Mouse (Mus musculus): ENCODE results near the gene Csnk2b. TPM values are rescaled to one million over a fixed set of nuclear protein-coding genes. Genes with fewer than 3 reads are reported as not detected.

Csnk2b gene
- 313 and 353 TPM in 2 replicates for polyA plus RNA-seq (2014; fragmentation: Nextera tagmentation; extraction: Ambion mirVana)

GRCm38 (mm10) chr17:35121871-35122303, at the start of gene Csnk2b:
Gene Csnk2b, minus strand, starts transcription at chr17:35122053.
- Histone ChIP-seq H3K27ac (ENCODE audit: low read depth, low read length) (peak within 1 kb of the TSS; percentile 90), H3K4me3 (ENCODE audit: low read depth, low read length) (peak within 1 kb of the TSS; percentile 89), H3K27me3 (replicated peaks; ENCODE audit: control insufficient read depth, insufficient read depth, low read length) (no peaks in the 10 kb centered on the region), H3K36me3 (ENCODE audit: control insufficient read depth, insufficient read depth, low read length) (peaks cover 44% of the 10 kb centered on the region), H3K9me3 (replicated peaks; ENCODE audit: control insufficient read depth, low read length) (no peaks in the 10 kb centered on the region), H3K4me2 (ENCODE audit: low read length) (peak within 1 kb of the TSS; percentile 97), H3K4me1 (ENCODE audit: control insufficient read depth, insufficient read depth, low read length) (peaks cover 13% of the 10 kb centered on the region), H3K9ac (ENCODE audit: low read length) (peak within 1 kb of the TSS; percentile 93)
- DNase-seq (ENCODE audit: low spot score), result peak; percentile 91
- no peak; the same call in none of the 2 replicates for ATAC-seq
- under 1% methylated on average over 19 of the region's 19 CpGs for WGBS

GRCm38 (mm10) chr17:35168541-35169207, 46.8 kb upstream of the Csnk2b start:
- Histone ChIP-seq H3K9me3 (replicated peaks; ENCODE audit: control insufficient read depth, low read length) (no peaks in the 10 kb centered on the region), H3K4me2 (ENCODE audit: low read length) (no peak overlapping the region), H3K9ac (ENCODE audit: low read length) (no peak overlapping the region), H3K4me1 (ENCODE audit: control insufficient read depth, insufficient read depth, low read length) (peaks cover 6% of the 10 kb centered on the region; the same call in 1 of the 2 replicates), H3K27ac (ENCODE audit: low read depth, low read length) (peak overlapping the region; percentile 50; the same call in 1 of the 2 replicates), H3K36me3 (ENCODE audit: control insufficient read depth, insufficient read depth, low read length) (no peaks in the 10 kb centered on the region), H3K27me3 (replicated peaks; ENCODE audit: control insufficient read depth, insufficient read depth, low read length) (no peaks in the 10 kb centered on the region), H3K4me3 (ENCODE audit: low read depth, low read length) (no peak overlapping the region)
- DNase-seq (ENCODE audit: low spot score), result peak; percentile 87
- 18% methylated on average over 4 of the region's 4 CpGs for WGBS
- no peak for ATAC-seq

GRCm38 (mm10) chr17:35167794-35168193, 45.9 kb upstream of the Csnk2b start:
- Histone ChIP-seq H3K9ac (ENCODE audit: low read length) (no peak overlapping the region), H3K36me3 (ENCODE audit: control insufficient read depth, insufficient read depth, low read length) (no peaks in the 10 kb centered on the region), H3K27me3 (replicated peaks; ENCODE audit: control insufficient read depth, insufficient read depth, low read length) (no peaks in the 10 kb centered on the region), H3K4me1 (ENCODE audit: control insufficient read depth, insufficient read depth, low read length) (peaks cover 9% of the 10 kb centered on the region), H3K9me3 (replicated peaks; ENCODE audit: control insufficient read depth, low read length) (no peaks in the 10 kb centered on the region), H3K4me2 (ENCODE audit: low read length) (no peak overlapping the region), H3K4me3 (ENCODE audit: low read depth, low read length) (no peak overlapping the region), H3K27ac (ENCODE audit: low read depth, low read length) (no peak overlapping the region)
- 87% methylated on average over 7 of the region's 7 CpGs for WGBS
- ATAC-seq, result no peak
- no peak for DNase-seq (ENCODE audit: low spot score)

- DNase-seq (ENCODE audit: low spot score) (peak; percentile 82), ATAC-seq (no peak)
- peak overlapping the region; percentile 100 for H3K4me3 ChIP-seq (ENCODE audit: low read depth, low read length)
- peaks cover 18% of the 10 kb centered on the region for H3K4me1 ChIP-seq (ENCODE audit: control insufficient read depth, insufficient read depth, low read length)
- peak overlapping the region; percentile 63 for H3K4me2 ChIP-seq (ENCODE audit: low read length)
- H3K36me3 ChIP-seq (ENCODE audit: control insufficient read depth, insufficient read depth, low read length), result peaks cover 11% of the 10 kb centered on the region
- H3K27ac ChIP-seq (ENCODE audit: low read depth, low read length), result peak overlapping the region; percentile 97
- WGBS, result 70% methylated on average over 8 of the region's 8 CpGs
- peak overlapping the region; percentile 64 for H3K9ac ChIP-seq (ENCODE audit: low read length)
- no peaks in the 10 kb centered on the region for H3K9me3 ChIP-seq (replicated peaks; ENCODE audit: control insufficient read depth, low read length)
- H3K27me3 ChIP-seq (replicated peaks; ENCODE audit: control insufficient read depth, insufficient read depth, low read length), result no peaks in the 10 kb centered on the region
Measured at GRCm38 (mm10) chr17:35166352-35167035, 44.6 kb upstream of the Csnk2b start.

GRCm38 (mm10) chr17:35165451-35166155, 43.8 kb upstream of the Csnk2b start:
- Histone ChIP-seq H3K27ac (ENCODE audit: low read depth, low read length) (peak overlapping the region; percentile 97), H3K4me3 (ENCODE audit: low read depth, low read length) (peak overlapping the region; percentile 100), H3K36me3 (ENCODE audit: control insufficient read depth, insufficient read depth, low read length) (peaks cover 20% of the 10 kb centered on the region), H3K4me1 (ENCODE audit: control insufficient read depth, insufficient read depth, low read length) (peaks cover 18% of the 10 kb centered on the region), H3K9ac (ENCODE audit: low read length) (peak overlapping the region; percentile 64), H3K9me3 (replicated peaks; ENCODE audit: control insufficient read depth, low read length) (no peaks in the 10 kb centered on the region), H3K27me3 (replicated peaks; ENCODE audit: control insufficient read depth, insufficient read depth, low read length) (no peaks in the 10 kb centered on the region), H3K4me2 (ENCODE audit: low read length) (peak overlapping the region; percentile 63)
- 18% methylated on average over 12 of the region's 12 CpGs for WGBS
- ATAC-seq (peak; percentile 87), DNase-seq (ENCODE audit: low spot score) (no peak)

- WGBS, result under 1% methylated on average over 71 of the region's 89 CpGs
- Histone ChIP-seq H3K4me3 (ENCODE audit: low read depth, low read length) (peak within 1 kb of the TSS; percentile 100), H3K27me3 (replicated peaks; ENCODE audit: control insufficient read depth, insufficient read depth, low read length) (no peaks in the 10 kb centered on the region), H3K4me1 (ENCODE audit: control insufficient read depth, insufficient read depth, low read length) (peaks cover 18% of the 10 kb centered on the region), H3K27ac (ENCODE audit: low read depth, low read length) (peak within 1 kb of the TSS; percentile 97), H3K36me3 (ENCODE audit: control insufficient read depth, insufficient read depth, low read length) (peaks cover 28% of the 10 kb centered on the region), H3K4me2 (ENCODE audit: low read length) (peak within 1 kb of the TSS; percentile 98), H3K9ac (ENCODE audit: low read length) (peak within 1 kb of the TSS; percentile 99), H3K9me3 (replicated peaks; ENCODE audit: control insufficient read depth, low read length) (no peaks in the 10 kb centered on the region)
- DNase-seq (ENCODE audit: low spot score) (peak; percentile 100), ATAC-seq (peak; percentile 95)
Measured at GRCm38 (mm10) chr17:35164568-35165450, 43.0 kb upstream of the Csnk2b start, which contains the start of gene Prrc2a. Gene Prrc2a, minus strand, starts transcription at chr17:35164897.

GRCm38 (mm10) chr17:35164218-35164567, 42.3 kb upstream of the Csnk2b start:
- Histone ChIP-seq H3K4me1 (ENCODE audit: control insufficient read depth, insufficient read depth, low read length) (peaks cover 18% of the 10 kb centered on the region), H3K4me3 (ENCODE audit: low read depth, low read length) (peak overlapping the region; percentile 100), H3K27me3 (replicated peaks; ENCODE audit: control insufficient read depth, insufficient read depth, low read length) (no peaks in the 10 kb centered on the region), H3K9me3 (replicated peaks; ENCODE audit: control insufficient read depth, low read length) (no peaks in the 10 kb centered on the region), H3K36me3 (ENCODE audit: control insufficient read depth, insufficient read depth, low read length) (peaks cover 34% of the 10 kb centered on the region), H3K9ac (ENCODE audit: low read length) (peak overlapping the region; percentile 99), H3K27ac (ENCODE audit: low read depth, low read length) (peak overlapping the region; percentile 97), H3K4me2 (ENCODE audit: low read length) (peak overlapping the region; percentile 98)
- DNase-seq (ENCODE audit: low spot score) (no peak), ATAC-seq (no peak)
- WGBS, result under 1% methylated on average over 23 of the region's 28 CpGs

Data from forebrain, embryonic 14.5 days (tissue).